Mouse (Mus musculus): ENCODE measurements around the gene Btnl10. TPM values are rescaled to one million over a fixed set of nuclear protein-coding genes. Genes with fewer than 3 reads are reported as not detected.

Btnl10 gene
- polyA plus RNA-seq (2014; fragmentation: Nextera tagmentation; extraction: Ambion mirVana): 4.0 and 5.0 TPM in 2 replicates

- Histone ChIP-seq H3K27ac (ENCODE audit: low read depth, low read length) (peak within 1 kb of the TSS; percentile 81), H3K4me3 (ENCODE audit: low read depth, low read length) (peak within 1 kb of the TSS; percentile 37), H3K4me1 (replicated peaks; ENCODE audit: control insufficient read depth, insufficient read depth, low read length) (peaks cover 36% of the 10 kb centered on the region), H3K27me3 (replicated peaks; ENCODE audit: control insufficient read depth, insufficient read depth, low read length) (no peaks in the 10 kb centered on the region), H3K9ac (ENCODE audit: low read depth, low read length) (peak within 1 kb of the TSS; percentile 67), H3K36me3 (ENCODE audit: control insufficient read depth, insufficient read depth, low read length) (no peaks in the 10 kb centered on the region), H3K4me2 (peak within 1 kb of the TSS; percentile 57), H3K9me3 (ENCODE audit: control insufficient read depth, low read length) (no peaks in the 10 kb centered on the region)
- no peak for DNase-seq (ENCODE audit: low spot score)
- WGBS: 56% methylated on average over 12 of the region's 12 CpGs
- peak; percentile 79 for ATAC-seq (replicated peaks; ENCODE audit: low FRiP score)
These were observed at the start of gene Btnl10 for GRCm38 (mm10) chr11:58917745-58918366. Gene Btnl10, plus strand, starts transcription at chr11:58917908.

GRCm38 (mm10) chr11:58867954-58868330 is 49.8 kb upstream of the Btnl10 start:
- DNase-seq (ENCODE audit: low spot score) (no peak), ATAC-seq (replicated peaks; ENCODE audit: low FRiP score) (0 out of 2 replicates have a peak, but pooled peaks have one; percentile 11)
- H3K4me1 ChIP-seq (replicated peaks; ENCODE audit: control insufficient read depth, insufficient read depth, low read length): no peaks in the 10 kb centered on the region
- H3K36me3 ChIP-seq (ENCODE audit: control insufficient read depth, insufficient read depth, low read length): peaks cover 2% of the 10 kb centered on the region; the same call in 1 of the 2 replicates
- no peaks in the 10 kb centered on the region for H3K27me3 ChIP-seq (replicated peaks; ENCODE audit: control insufficient read depth, insufficient read depth, low read length)
- peak overlapping the region; percentile 77 for H3K9ac ChIP-seq (ENCODE audit: low read depth, low read length)
- H3K4me2 ChIP-seq: peak overlapping the region; percentile 62
- peak overlapping the region; percentile 74 for H3K4me3 ChIP-seq (ENCODE audit: low read depth, low read length)
- 81% methylated on average over 6 of the region's 6 CpGs for WGBS
- H3K27ac ChIP-seq (ENCODE audit: low read depth, low read length): peak overlapping the region; percentile 66; the same call in 1 of the 2 replicates
- H3K9me3 ChIP-seq (ENCODE audit: control insufficient read depth, low read length): no peaks in the 10 kb centered on the region

GRCm38 (mm10) chr11:58870961-58871360 is 46.7 kb upstream of the Btnl10 start:
- no peaks in the 10 kb centered on the region for H3K27me3 ChIP-seq (replicated peaks; ENCODE audit: control insufficient read depth, insufficient read depth, low read length)
- H3K4me1 ChIP-seq (replicated peaks; ENCODE audit: control insufficient read depth, insufficient read depth, low read length): no peaks in the 10 kb centered on the region
- no peaks in the 10 kb centered on the region for H3K9me3 ChIP-seq (ENCODE audit: control insufficient read depth, low read length)
- peaks cover 8% of the 10 kb centered on the region; the same call in 1 of the 2 replicates for H3K36me3 ChIP-seq (ENCODE audit: control insufficient read depth, insufficient read depth, low read length)
- H3K4me2 ChIP-seq: no peak overlapping the region
- ATAC-seq (replicated peaks; ENCODE audit: low FRiP score) (no peak), DNase-seq (ENCODE audit: low spot score) (no peak)
- H3K9ac ChIP-seq (ENCODE audit: low read depth, low read length): no peak overlapping the region
- WGBS: 85% methylated on average over 4 of the region's 4 CpGs
- no peak overlapping the region for H3K4me3 ChIP-seq (ENCODE audit: low read depth, low read length)
- H3K27ac ChIP-seq (ENCODE audit: low read depth, low read length): no peak overlapping the region

- no peak overlapping the region for H3K4me3 ChIP-seq (ENCODE audit: low read depth, low read length)
- 86% methylated on average over 8 of the region's 8 CpGs for WGBS
- H3K9me3 ChIP-seq (ENCODE audit: control insufficient read depth, low read length): no peaks in the 10 kb centered on the region
- peaks cover 17% of the 10 kb centered on the region; the same call in 1 of the 2 replicates for H3K36me3 ChIP-seq (ENCODE audit: control insufficient read depth, insufficient read depth, low read length)
- H3K4me1 ChIP-seq (replicated peaks; ENCODE audit: control insufficient read depth, insufficient read depth, low read length): no peaks in the 10 kb centered on the region
- no peak overlapping the region for H3K9ac ChIP-seq (ENCODE audit: low read depth, low read length)
- H3K27me3 ChIP-seq (replicated peaks; ENCODE audit: control insufficient read depth, insufficient read depth, low read length): no peaks in the 10 kb centered on the region
- DNase-seq (ENCODE audit: low spot score) (no peak), ATAC-seq (replicated peaks; ENCODE audit: low FRiP score) (no peak)
- H3K4me2 ChIP-seq: no peak overlapping the region
- H3K27ac ChIP-seq (ENCODE audit: low read depth, low read length): no peak overlapping the region
These were observed 34.0 kb upstream of the Btnl10 start for GRCm38 (mm10) chr11:58883756-58884155.

- no peaks in the 10 kb centered on the region for H3K9me3 ChIP-seq (ENCODE audit: control insufficient read depth, low read length)
- ATAC-seq (replicated peaks; ENCODE audit: low FRiP score): no peak
- 93% methylated on average over 10 of the region's 10 CpGs for WGBS
- H3K4me2 ChIP-seq: no peak overlapping the region
- no peak overlapping the region for H3K9ac ChIP-seq (ENCODE audit: low read depth, low read length)
- H3K4me1 ChIP-seq (replicated peaks; ENCODE audit: control insufficient read depth, insufficient read depth, low read length): no peaks in the 10 kb centered on the region
- H3K27me3 ChIP-seq (replicated peaks; ENCODE audit: control insufficient read depth, insufficient read depth, low read length): no peaks in the 10 kb centered on the region
- DNase-seq (ENCODE audit: low spot score): no peak
- peaks cover 50% of the 10 kb centered on the region for H3K36me3 ChIP-seq (ENCODE audit: control insufficient read depth, insufficient read depth, low read length)
- H3K4me3 ChIP-seq (ENCODE audit: low read depth, low read length): no peak overlapping the region
- H3K27ac ChIP-seq (ENCODE audit: low read depth, low read length): no peak overlapping the region
These were observed 27.2 kb upstream of the Btnl10 start for GRCm38 (mm10) chr11:58890511-58890910.

- Histone ChIP-seq H3K36me3 (ENCODE audit: control insufficient read depth, insufficient read depth, low read length) (peaks cover 58% of the 10 kb centered on the region), H3K9ac (ENCODE audit: low read depth, low read length) (no peak overlapping the region), H3K4me1 (replicated peaks; ENCODE audit: control insufficient read depth, insufficient read depth, low read length) (no peaks in the 10 kb centered on the region), H3K9me3 (ENCODE audit: control insufficient read depth, low read length) (no peaks in the 10 kb centered on the region), H3K4me2 (no peak overlapping the region), H3K27me3 (replicated peaks; ENCODE audit: control insufficient read depth, insufficient read depth, low read length) (no peaks in the 10 kb centered on the region), H3K4me3 (ENCODE audit: low read depth, low read length) (no peak overlapping the region), H3K27ac (ENCODE audit: low read depth, low read length) (no peak overlapping the region)
- ATAC-seq (replicated peaks; ENCODE audit: low FRiP score): no peak
- DNase-seq (ENCODE audit: low spot score): no peak
- WGBS: 85% methylated on average over 6 of the region's 6 CpGs
These were observed 23.3 kb upstream of the Btnl10 start for GRCm38 (mm10) chr11:58894456-58894855.

- H3K4me2 ChIP-seq: no peak overlapping the region
- H3K27ac ChIP-seq (ENCODE audit: low read depth, low read length): no peak overlapping the region
- H3K27me3 ChIP-seq (replicated peaks; ENCODE audit: control insufficient read depth, insufficient read depth, low read length): no peaks in the 10 kb centered on the region
- no peak overlapping the region for H3K4me3 ChIP-seq (ENCODE audit: low read depth, low read length)
- H3K9ac ChIP-seq (ENCODE audit: low read depth, low read length): no peak overlapping the region
- 88% methylated on average over 6 of the region's 6 CpGs for WGBS
- DNase-seq (ENCODE audit: low spot score) (no peak), ATAC-seq (replicated peaks; ENCODE audit: low FRiP score) (no peak)
- peaks cover 37% of the 10 kb centered on the region; the same call in 1 of the 2 replicates for H3K36me3 ChIP-seq (ENCODE audit: control insufficient read depth, insufficient read depth, low read length)
- peaks cover 6% of the 10 kb centered on the region; the same call in 1 of the 2 replicates for H3K4me1 ChIP-seq (replicated peaks; ENCODE audit: control insufficient read depth, insufficient read depth, low read length)
- H3K9me3 ChIP-seq (ENCODE audit: control insufficient read depth, low read length): no peaks in the 10 kb centered on the region
These were observed 20.2 kb upstream of the Btnl10 start for GRCm38 (mm10) chr11:58897485-58897884.

GRCm38 (mm10) chr11:58901080-58901479 is 16.6 kb upstream of the Btnl10 start:
- peaks cover 15% of the 10 kb centered on the region; the same call in 1 of the 2 replicates for H3K36me3 ChIP-seq (ENCODE audit: control insufficient read depth, insufficient read depth, low read length)
- H3K9ac ChIP-seq (ENCODE audit: low read depth, low read length): no peak overlapping the region
- H3K4me1 ChIP-seq (replicated peaks; ENCODE audit: control insufficient read depth, insufficient read depth, low read length): peaks cover 10% of the 10 kb centered on the region
- no peaks in the 10 kb centered on the region for H3K9me3 ChIP-seq (ENCODE audit: control insufficient read depth, low read length)
- no peak overlapping the region for H3K4me3 ChIP-seq (ENCODE audit: low read depth, low read length)
- no peak overlapping the region for H3K27ac ChIP-seq (ENCODE audit: low read depth, low read length)
- DNase-seq (ENCODE audit: low spot score) (no peak), ATAC-seq (replicated peaks; ENCODE audit: low FRiP score) (peak; percentile 55)
- peak overlapping the region; percentile 34; the same call in 1 of the 2 replicates for H3K4me2 ChIP-seq
- H3K27me3 ChIP-seq (replicated peaks; ENCODE audit: control insufficient read depth, insufficient read depth, low read length): no peaks in the 10 kb centered on the region
